Mouse (Mus musculus) lung, adult 2 months (tissue): ENCODE data around the gene Tmem9.

ENCODE experiments used
- CTCF ChIP-seq: fragments of 200-500 bp; IDR thresholded peaks from 2 replicates; pipeline ENCODE4 v1.5.1; 2011; ENCODE audit warnings: mild to moderate bottlenecking, low read length, control low read depth; ENCODE audit not compliant: insufficient read depth
- POLR2A ChIP-seq: fragments of 200-500 bp; IDR thresholded peaks from 2 replicates; pipeline ENCODE4 v1.6.1; 2011; ENCODE audit warnings: low read depth, mild to moderate bottlenecking, control low read depth, low read length, borderline replicate concordance; ENCODE audit errors: extremely low read depth

GRCm38 (mm10) chr1:136050312-136051012, 42.5 kb downstream of the Tmem9 start, which contains the start of gene Ascl5:
- TF ChIP-seq CTCF: no peak
- no peak for TF ChIP-seq POLR2A
